Mouse (Mus musculus) forebrain, embryonic 15.5 days (tissue): ENCODE results near the gene Ggps1. TPM values are rescaled to one million over a fixed set of nuclear protein-coding genes. Genes with fewer than 3 reads are reported as not detected.

ENCODE experiments used
- ATAC-seq: fragments of 200-750 bp; cut with Nextera tagmentation; replicated peaks from 2 replicates; pipeline ENCODE4 v1.8.0; 2017; ENCODE audit warnings: mild to moderate bottlenecking, moderate TSS enrichment, moderate library complexity
- H3K27ac ChIP-seq: fragments of 300-500 bp; sonication (generic); replicated peaks from 2 replicates; pipeline ENCODE4 v1.5.1; 2015; ENCODE audit warnings: mild to moderate bottlenecking, inconsistent platforms
- H3K27me3 ChIP-seq: fragments of 300-500 bp; sonication (generic); 2 replicates; pipeline ENCODE4 v1.6.1; 2015; ENCODE audit warnings: inconsistent platforms
- H3K36me3 ChIP-seq: fragments of 300-500 bp; sonication (generic); 2 replicates; pipeline ENCODE4 v1.6.1; 2015; ENCODE audit warnings: mild to moderate bottlenecking, inconsistent platforms
- H3K4me1 ChIP-seq: fragments of 300-500 bp; sonication (generic); 2 replicates; pipeline ENCODE4 v1.6.1; 2015; ENCODE audit warnings: inconsistent platforms
- H3K4me2 ChIP-seq: fragments of 300-500 bp; sonication (generic); replicated peaks from 2 replicates; pipeline ENCODE4 v1.6.1; 2015; ENCODE audit warnings: mild to moderate bottlenecking, inconsistent platforms
- H3K4me3 ChIP-seq: fragments of 300-500 bp; sonication (generic); 2 replicates; pipeline ENCODE4 v1.5.1; 2015; ENCODE audit warnings: mild to moderate bottlenecking, inconsistent platforms
- H3K9ac ChIP-seq: fragments of 300-500 bp; sonication (generic); replicated peaks from 2 replicates; pipeline ENCODE4 v1.6.1; 2015; ENCODE audit warnings: mild to moderate bottlenecking, inconsistent platforms
- H3K9me3 ChIP-seq: fragments of 300-500 bp; sonication (generic); 2 replicates; pipeline ENCODE4 v1.6.1; 2016; ENCODE audit warnings: inconsistent platforms
- WGBS: fragments of 180-500 bp; shearing (Covaris S2); methylation state at CpG from one replicate; pipeline ENCODE4 v1.1.7; 2015; ENCODE audit warnings: mixed read lengths; 5-methylcytosine and 5-hydroxymethylcytosine counted together
- polyA plus RNA-seq: library from polyadenylated mRNA; unstranded; fragments of >200 nt; fragmentation: Nextera tagmentation; extraction: Ambion mirVana; gene quantifications from 2 replicates; pipeline ENCODE4 v1.2.1, GENCODE M21; 2015

The Ggps1 gene
- 72.7 and 76.1 TPM in 2 replicates for polyA plus RNA-seq

DNA sequence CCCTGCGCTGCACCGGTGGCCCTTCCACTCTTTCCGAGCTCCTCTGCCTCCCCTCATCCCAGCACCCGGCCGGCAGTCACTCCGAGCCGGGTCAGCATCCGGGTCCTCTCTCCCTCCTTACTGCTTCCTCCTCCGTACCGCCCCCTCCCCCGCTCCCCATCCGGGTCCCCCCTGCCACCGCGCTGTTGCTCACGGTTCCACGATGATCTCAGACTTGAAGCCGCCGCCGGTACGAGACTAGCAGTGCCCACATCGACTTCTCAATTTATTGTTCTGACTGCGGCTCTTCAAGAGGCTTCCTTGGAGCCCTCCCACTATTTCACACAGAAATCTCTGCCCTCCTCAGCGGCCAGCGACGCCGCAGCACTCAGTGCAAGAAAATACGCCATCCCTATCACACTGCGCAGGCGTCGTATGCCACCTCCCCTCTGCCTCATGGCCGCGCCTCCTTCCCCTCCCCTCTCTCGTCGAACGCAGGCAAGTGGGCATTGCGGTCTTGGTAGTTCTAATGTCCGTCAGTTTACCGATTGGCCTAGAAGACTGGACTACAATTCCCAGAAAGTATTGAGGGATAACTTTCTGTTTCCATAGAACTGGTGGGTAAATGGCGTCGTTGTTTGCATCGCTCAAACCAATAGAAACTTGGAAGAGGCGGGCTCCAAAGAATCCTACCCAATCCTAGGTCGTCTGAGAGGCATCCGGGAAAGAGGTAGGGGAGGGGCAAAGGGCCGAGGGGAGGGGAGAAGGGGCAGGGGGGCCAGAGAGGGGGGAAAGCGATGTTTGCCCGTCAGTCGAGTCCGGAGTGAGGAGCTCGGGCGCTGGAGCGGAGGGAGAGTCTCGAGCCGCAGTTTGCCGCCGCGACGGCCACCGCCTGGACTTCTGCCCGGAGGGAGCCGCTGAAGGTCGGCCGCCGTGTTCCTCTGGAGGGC, at the start of gene Ggps1, which contains the start of gene Arid4b:
TSS of gene Ggps1 (minus strand) at position 476 of the 929 bp plus-strand sequence.
TSS of gene Arid4b (plus strand) at position 220 of the 929 bp plus-strand sequence.
- Histone ChIP-seq H3K27ac (peak within 1 kb of the TSS; percentile 97), H3K9me3 (no peaks in the 10 kb centered on the region), H3K9ac (peak within 1 kb of the TSS; percentile 92), H3K4me1 (peaks cover 40% of the 10 kb centered on the region), H3K36me3 (0 out of 2 replicates have a peak, but pooled peaks cover 6% of the 10 kb centered on the region), H3K4me3 (peak within 1 kb of the TSS; percentile 78), H3K4me2 (peak within 1 kb of the TSS; percentile 69), H3K27me3 (no peaks in the 10 kb centered on the region)
- under 1% methylated on average over 63 of the region's 64 CpGs for WGBS
- peak; percentile 98 for ATAC-seq

DNA sequence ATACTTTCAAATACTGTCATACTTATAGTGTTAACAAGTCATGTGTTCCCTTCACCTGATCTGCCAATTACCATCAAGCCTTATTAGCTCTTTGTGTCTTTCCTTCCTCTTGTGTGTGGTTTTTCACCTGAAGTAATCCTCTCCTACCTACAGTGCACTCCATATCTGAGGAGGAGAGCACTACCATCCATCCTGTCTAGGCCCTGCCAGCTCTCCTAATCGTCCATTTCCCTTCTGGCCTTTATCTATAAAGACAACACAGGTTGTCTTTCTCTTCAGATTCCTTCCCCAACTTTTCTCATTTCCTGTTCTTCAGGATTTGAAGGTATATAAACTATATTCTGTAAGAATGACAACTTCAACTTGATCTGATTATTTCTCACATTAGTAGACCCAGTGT, 47.9 kb upstream of the Ggps1 start:
- 86% methylated on average over 1 of the region's 1 CpGs for WGBS
- no peak overlapping the region for H3K27ac ChIP-seq

DNA sequence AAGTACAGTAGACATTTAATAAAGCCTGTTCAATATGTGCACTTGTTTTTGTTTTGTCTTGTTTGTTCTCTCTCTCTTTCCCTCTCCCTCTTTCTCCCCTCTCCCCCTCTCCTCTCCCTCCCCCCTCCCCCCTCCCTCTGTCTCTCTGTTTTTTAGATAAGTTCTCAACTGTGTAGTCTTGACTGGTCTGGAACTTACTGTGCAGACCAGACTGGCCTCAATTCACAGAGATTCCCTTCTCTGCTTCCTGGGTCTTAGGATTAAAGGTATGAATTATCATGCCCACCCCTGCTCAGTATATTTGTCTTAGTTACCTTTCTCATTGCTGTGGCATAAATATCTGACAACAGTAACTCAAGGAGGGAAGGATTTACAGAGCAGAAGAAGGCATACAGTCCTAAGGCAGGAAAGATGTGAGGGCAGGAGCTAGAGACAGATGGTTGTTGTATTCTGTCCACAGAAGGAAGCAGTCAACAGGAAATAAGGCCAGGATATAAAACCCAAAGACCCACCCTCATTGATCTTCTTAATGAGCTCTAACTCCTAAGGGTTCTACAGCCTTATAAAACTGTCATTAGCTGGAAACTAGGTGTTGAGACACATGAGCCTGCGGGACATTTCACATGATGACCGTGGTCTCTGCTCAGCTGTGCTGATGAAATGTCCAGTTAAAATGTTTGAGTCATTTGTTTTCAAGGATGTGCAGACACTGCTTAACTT, 47.0 kb upstream of the Ggps1 start:
- no peak overlapping the region for H3K4me3 ChIP-seq
- H3K9me3 ChIP-seq: no peaks in the 10 kb centered on the region
- peaks cover 18% of the 10 kb centered on the region for H3K4me1 ChIP-seq
- H3K27me3 ChIP-seq: no peaks in the 10 kb centered on the region
- no peak overlapping the region for H3K27ac ChIP-seq
- no peak overlapping the region for H3K9ac ChIP-seq
- H3K4me2 ChIP-seq: no peak overlapping the region
- ATAC-seq: no peak
- H3K36me3 ChIP-seq: no peaks in the 10 kb centered on the region
- WGBS: 92% methylated on average over 2 of the region's 2 CpGs

More for the DNA sequence above, 47.9 kb upstream of the Ggps1 start:
- Histone ChIP-seq H3K36me3 (no peaks in the 10 kb centered on the region), H3K4me1 (peaks cover 18% of the 10 kb centered on the region), H3K27me3 (no peaks in the 10 kb centered on the region), H3K9me3 (no peaks in the 10 kb centered on the region), H3K9ac (no peak overlapping the region), H3K4me3 (no peak overlapping the region), H3K4me2 (no peak overlapping the region)
- ATAC-seq: no peak

DNA sequence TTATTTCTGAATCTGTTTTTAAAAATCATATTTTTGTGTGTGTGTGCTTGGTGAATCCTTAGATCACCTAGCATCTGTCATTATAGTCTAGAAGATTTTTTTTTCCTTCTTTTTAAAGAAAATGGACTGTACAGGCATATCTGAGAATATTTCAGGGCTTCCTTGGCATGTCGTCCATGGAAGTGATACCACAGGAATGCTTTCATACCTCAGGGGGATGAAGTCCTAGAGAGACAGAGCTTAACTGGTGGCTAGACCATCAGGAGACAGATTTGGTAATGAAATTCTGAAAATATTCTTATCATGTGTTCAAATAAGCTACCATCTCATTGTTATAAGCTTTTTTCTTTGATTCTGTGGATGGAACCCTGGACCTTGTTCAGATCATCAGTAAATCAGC, 39.7 kb upstream of the Ggps1 start:
- Histone ChIP-seq H3K27me3 (no peaks in the 10 kb centered on the region), H3K4me3 (no peak overlapping the region), H3K9ac (no peak overlapping the region), H3K27ac (no peak overlapping the region), H3K36me3 (no peaks in the 10 kb centered on the region), H3K4me2 (no peak overlapping the region), H3K4me1 (no peaks in the 10 kb centered on the region), H3K9me3 (no peaks in the 10 kb centered on the region)
- 87% methylated on average over 1 of the region's 1 CpGs for WGBS
- no peak for ATAC-seq

DNA sequence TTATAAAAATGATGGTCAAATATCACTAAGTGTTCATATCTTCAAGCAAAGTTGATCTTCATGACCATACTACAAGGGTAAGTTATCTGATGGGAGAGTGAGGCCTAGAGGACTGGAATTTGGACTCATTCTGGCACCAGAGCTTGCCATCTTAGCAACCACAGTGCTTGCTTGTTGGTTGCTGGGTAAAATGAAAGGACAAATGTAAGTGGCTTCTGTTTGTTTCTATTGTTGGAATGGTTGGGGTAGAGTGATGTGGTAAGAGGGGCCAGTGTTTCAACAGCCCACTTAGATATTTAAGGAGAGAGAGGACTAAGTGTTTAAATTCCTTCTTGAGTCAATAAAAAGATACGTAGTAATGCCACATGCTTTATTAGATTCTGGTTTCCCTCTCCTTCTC, 25.4 kb upstream of the Ggps1 start:
- Histone ChIP-seq H3K27ac (no peak overlapping the region), H3K27me3 (no peaks in the 10 kb centered on the region), H3K4me1 (no peaks in the 10 kb centered on the region), H3K9ac (no peak overlapping the region), H3K9me3 (no peaks in the 10 kb centered on the region), H3K4me3 (no peak overlapping the region), H3K36me3 (no peaks in the 10 kb centered on the region), H3K4me2 (no peak overlapping the region)
- no peak for ATAC-seq
- WGBS: 89% methylated on average over 1 of the region's 1 CpGs

DNA sequence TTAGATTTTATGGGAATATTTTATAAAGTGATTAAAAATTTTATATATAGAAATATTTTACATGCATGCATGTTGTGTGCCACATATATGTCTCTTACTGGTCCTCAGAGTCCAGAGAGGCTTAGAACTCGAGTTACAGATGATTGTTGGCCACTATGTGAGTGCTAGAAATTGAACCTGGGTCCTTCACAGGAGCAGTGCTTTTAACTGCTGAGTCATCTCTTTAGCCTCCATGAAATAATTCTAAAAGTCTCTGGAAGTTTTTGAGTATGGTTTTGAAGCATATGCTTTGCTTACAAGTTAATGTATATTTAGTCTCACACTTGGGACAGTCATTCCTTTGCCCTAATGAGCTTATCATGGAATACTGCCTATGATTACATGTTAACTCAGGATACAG, 12.0 kb upstream of the Ggps1 start:
- no peak for ATAC-seq
- Histone ChIP-seq H3K27me3 (no peaks in the 10 kb centered on the region), H3K4me3 (no peak overlapping the region), H3K4me2 (no peak overlapping the region), H3K27ac (no peak overlapping the region), H3K4me1 (no peaks in the 10 kb centered on the region), H3K9me3 (no peaks in the 10 kb centered on the region), H3K9ac (no peak overlapping the region), H3K36me3 (no peaks in the 10 kb centered on the region; the same call in 1 of the 2 replicates)
- WGBS: 100% methylated on average over 1 of the region's 1 CpGs

DNA sequence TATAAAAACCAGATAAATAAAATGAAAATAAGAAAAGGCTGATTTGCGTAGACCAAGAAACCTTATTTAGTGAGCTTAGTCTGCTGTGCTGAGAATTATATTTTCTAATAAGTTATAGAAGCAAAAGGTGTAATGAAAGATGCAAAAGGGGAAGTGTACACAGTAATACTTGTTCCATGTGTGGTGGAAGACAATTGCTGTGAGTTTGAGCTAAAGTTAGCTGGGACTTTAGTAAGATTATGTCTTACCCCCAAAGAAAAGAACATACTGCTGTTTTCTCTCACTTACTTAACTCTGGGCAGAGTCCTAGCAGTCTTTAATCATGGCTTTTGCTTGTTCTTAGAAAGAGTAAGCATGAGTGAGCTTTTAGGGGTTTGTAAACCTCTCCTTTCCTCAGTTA, 11.1 kb upstream of the Ggps1 start:
- H3K36me3 ChIP-seq: no peaks in the 10 kb centered on the region; the same call in 1 of the 2 replicates
- no peaks in the 10 kb centered on the region for H3K9me3 ChIP-seq
- no peak overlapping the region for H3K27ac ChIP-seq
- peaks cover 4% of the 10 kb centered on the region; the same call in 1 of the 2 replicates for H3K4me1 ChIP-seq
- H3K4me3 ChIP-seq: no peak overlapping the region
- no peak overlapping the region for H3K4me2 ChIP-seq
- H3K27me3 ChIP-seq: no peaks in the 10 kb centered on the region
- H3K9ac ChIP-seq: no peak overlapping the region
- whole genome bisulfite sequencing: 97% methylated on average over 1 of the region's 1 CpGs
- no peak for ATAC-seq

DNA sequence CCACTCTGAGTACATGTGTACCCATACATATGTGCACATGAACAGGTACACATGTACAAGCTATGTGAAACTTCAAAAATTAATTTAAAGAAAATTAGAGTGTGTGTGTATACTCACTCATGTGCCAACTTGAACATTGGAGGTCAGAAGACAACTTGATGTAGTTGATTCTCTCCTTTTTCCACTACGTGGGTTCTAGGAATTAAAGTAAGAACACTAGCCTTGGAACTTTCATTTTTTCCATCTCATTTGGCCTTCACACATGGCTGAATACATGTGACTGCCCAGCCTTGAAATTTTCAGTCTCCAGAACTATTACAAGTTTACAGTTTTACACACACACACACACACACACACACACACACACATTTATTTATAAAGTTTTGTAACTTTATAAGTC, 6.0 kb upstream of the Ggps1 start:
- Histone ChIP-seq H3K36me3 (peaks cover 7% of the 10 kb centered on the region; the same call in 1 of the 2 replicates), H3K9ac (no peak overlapping the region), H3K4me1 (peaks cover 24% of the 10 kb centered on the region), H3K9me3 (no peaks in the 10 kb centered on the region), H3K4me3 (no peak overlapping the region), H3K27me3 (no peaks in the 10 kb centered on the region), H3K27ac (no peak overlapping the region), H3K4me2 (no peak overlapping the region)
- ATAC-seq: no peak
- 80% methylated on average over 1 of the region's 1 CpGs for WGBS

DNA sequence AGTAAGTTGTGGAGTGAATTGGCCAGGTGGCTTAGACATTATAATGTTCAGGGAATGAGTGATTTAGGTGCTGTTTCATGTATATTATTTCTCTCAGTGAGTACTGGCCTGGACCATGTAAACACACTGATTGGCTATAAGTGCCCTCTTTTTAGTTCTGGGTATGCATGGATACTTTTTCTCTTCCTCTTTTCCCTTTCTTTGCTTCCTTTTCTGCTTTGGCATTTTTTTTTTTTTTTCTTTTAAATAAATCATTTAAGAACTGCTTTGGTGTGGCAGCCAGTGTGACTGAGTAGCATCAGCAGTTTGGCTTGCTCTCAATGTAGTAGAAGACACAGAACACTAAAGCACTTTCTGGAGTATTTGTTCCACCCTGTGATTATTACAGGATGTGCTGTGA, 4.7 kb upstream of the Ggps1 start:
- Histone ChIP-seq H3K4me2 (no peak overlapping the region), H3K4me3 (no peak overlapping the region), H3K9me3 (no peaks in the 10 kb centered on the region), H3K9ac (no peak overlapping the region), H3K27ac (no peak overlapping the region), H3K27me3 (no peaks in the 10 kb centered on the region), H3K36me3 (peaks cover 7% of the 10 kb centered on the region; the same call in 1 of the 2 replicates), H3K4me1 (peaks cover 24% of the 10 kb centered on the region)
- no peak for ATAC-seq

DNA sequence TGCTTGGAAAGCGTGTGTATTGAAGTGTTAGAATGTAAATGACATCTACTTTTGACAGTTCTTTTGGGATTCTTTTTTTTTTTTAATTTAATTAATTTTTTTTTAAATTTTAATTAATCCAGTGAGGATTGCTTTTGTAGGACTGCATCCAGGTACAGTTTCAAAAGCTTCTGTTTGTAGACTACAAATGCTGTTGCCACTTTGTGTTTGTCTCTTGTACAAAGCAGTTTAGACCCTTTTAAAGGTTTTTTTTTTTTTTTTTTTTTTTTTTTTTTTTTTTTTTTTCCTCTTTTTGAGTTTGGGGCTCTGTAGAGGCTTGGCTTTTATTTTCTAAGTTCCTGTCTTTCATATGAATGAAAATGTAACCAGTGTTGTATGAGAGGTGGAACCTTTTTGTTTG, 2.4 kb upstream of the Ggps1 start:
- H3K27ac ChIP-seq: no peak overlapping the region
- H3K4me1 ChIP-seq: peaks cover 40% of the 10 kb centered on the region
- H3K4me3 ChIP-seq: no peak overlapping the region
- H3K9me3 ChIP-seq: no peaks in the 10 kb centered on the region
- peaks cover 7% of the 10 kb centered on the region; the same call in 1 of the 2 replicates for H3K36me3 ChIP-seq
- H3K9ac ChIP-seq: no peak overlapping the region
- no peak overlapping the region for H3K4me2 ChIP-seq
- ATAC-seq: no peak
- no peaks in the 10 kb centered on the region for H3K27me3 ChIP-seq
- WGBS: 76% methylated on average over 1 of the region's 1 CpGs

DNA sequence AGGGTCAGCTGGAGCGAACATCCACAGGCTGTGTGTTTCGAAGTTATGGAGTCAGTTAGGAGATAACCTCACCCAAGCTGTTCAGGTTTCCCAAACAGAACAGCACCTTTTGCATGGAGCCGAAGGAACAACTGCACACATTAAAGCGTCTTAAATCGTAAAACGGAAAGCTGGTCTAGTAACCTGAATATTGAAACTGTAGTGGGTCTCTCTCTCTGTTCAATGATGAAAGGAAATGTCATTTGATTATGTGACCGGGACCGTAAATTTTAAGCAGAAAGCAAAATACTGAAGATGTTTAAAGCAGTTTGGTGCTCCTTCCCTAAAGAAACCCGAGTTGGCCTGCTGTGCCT, 1.7 kb upstream of the Ggps1 start:
- peak overlapping the region; percentile 92 for H3K9ac ChIP-seq
- H3K9me3 ChIP-seq: no peaks in the 10 kb centered on the region
- no peaks in the 10 kb centered on the region for H3K27me3 ChIP-seq
- H3K27ac ChIP-seq: peak overlapping the region; percentile 97; the same call in 1 of the 2 replicates
- H3K36me3 ChIP-seq: peaks cover 7% of the 10 kb centered on the region; the same call in 1 of the 2 replicates
- ATAC-seq: no peak
- H3K4me2 ChIP-seq: peak overlapping the region; percentile 64
- WGBS: 14% methylated on average over 9 of the region's 9 CpGs
- H3K4me1 ChIP-seq: peaks cover 44% of the 10 kb centered on the region
- H3K4me3 ChIP-seq: peak overlapping the region; percentile 78
